Mouse (Mus musculus) lung, adult 2 months (tissue): ENCODE measurements around the gene Ptpra.

ENCODE experiments used
- CTCF ChIP-seq: fragments of 200-500 bp; IDR thresholded peaks from 2 replicates; pipeline ENCODE4 v1.5.1; 2011; ENCODE audit warnings: mild to moderate bottlenecking, low read length, control low read depth; ENCODE audit not compliant: insufficient read depth
- POLR2A ChIP-seq: fragments of 200-500 bp; IDR thresholded peaks from 2 replicates; pipeline ENCODE4 v1.6.1; 2011; ENCODE audit warnings: low read depth, mild to moderate bottlenecking, control low read depth, low read length, borderline replicate concordance; ENCODE audit errors: extremely low read depth

DNA sequence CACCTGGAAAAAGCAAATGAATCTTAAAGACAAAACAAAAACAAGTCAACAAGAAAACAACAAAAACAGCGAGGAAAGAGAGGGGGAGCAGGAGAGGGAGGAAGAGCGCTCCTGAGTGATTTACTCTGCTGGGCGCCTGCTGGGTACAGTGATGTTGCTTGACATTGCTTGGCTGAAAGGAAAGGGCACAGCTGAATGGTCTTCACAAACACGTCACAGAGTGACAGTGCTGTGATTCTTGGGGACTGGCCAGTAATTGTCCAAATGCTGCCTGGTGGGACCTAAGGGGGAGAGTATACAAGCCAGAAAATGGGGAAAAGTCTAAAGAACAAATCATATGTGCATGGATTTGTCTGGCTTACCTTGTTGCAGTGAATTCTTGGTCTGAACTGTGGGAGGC, 152.1 kb downstream of the Ptpra start:
- TF ChIP-seq CTCF (no peak), POLR2A (no peak)
